Mouse (Mus musculus) forebrain, embryonic 11.5 days (tissue): ENCODE results near the gene Slc15a3. TPM values are rescaled to one million over a fixed set of nuclear protein-coding genes. Genes with fewer than 3 reads are reported as not detected.

Experiments used
- ATAC-seq: fragments of 200-750 bp; cut with Nextera tagmentation; replicated peaks from 2 replicates; pipeline ENCODE4 v1.8.0; 2017; ENCODE audit warnings: moderate TSS enrichment; ENCODE audit not compliant: low FRiP score
- DNase-seq: peaks from one replicate; pipeline ENCODE4 v3.0.0-alpha.2; 2017; ENCODE audit warnings: low spot score
- H3K27ac ChIP-seq: fragments of 300-500 bp; sonication (generic); 2 replicates; pipeline ENCODE4 v1.5.1; 2014; ENCODE audit warnings: low read depth, low read length
- H3K27me3 ChIP-seq: fragments of 300-500 bp; sonication (generic); 2 replicates; pipeline ENCODE4 v1.6.1; 2014; ENCODE audit warnings: mild to moderate bottlenecking, low read length, mixed read lengths; ENCODE audit not compliant: control insufficient read depth, insufficient read depth
- H3K36me3 ChIP-seq: fragments of 300-500 bp; sonication (generic); 2 replicates; pipeline ENCODE4 v1.6.1; 2014; ENCODE audit warnings: mild to moderate bottlenecking, low read length, moderate library complexity, mixed read lengths; ENCODE audit not compliant: control insufficient read depth, insufficient read depth
- H3K4me1 ChIP-seq: fragments of 300-500 bp; sonication (generic); replicated peaks from 2 replicates; pipeline ENCODE4 v1.6.1; 2014; ENCODE audit warnings: low read length, mixed read lengths; ENCODE audit not compliant: control insufficient read depth, insufficient read depth
- H3K4me2 ChIP-seq: fragments of 300-500 bp; sonication (generic); 2 replicates; pipeline ENCODE4 v1.6.1; 2014; ENCODE audit warnings: low read depth, mild to moderate bottlenecking, low read length, moderate library complexity, mixed read lengths; ENCODE audit not compliant: severe bottlenecking
- H3K4me3 ChIP-seq: fragments of 300-500 bp; sonication (generic); 2 replicates; pipeline ENCODE4 v1.5.1; 2014; ENCODE audit warnings: low read depth, low read length
- H3K9ac ChIP-seq: fragments of 300-500 bp; sonication (generic); 2 replicates; pipeline ENCODE4 v1.6.1; 2014; ENCODE audit warnings: low read length
- H3K9me3 ChIP-seq: fragments of 300-500 bp; sonication (generic); 2 replicates; pipeline ENCODE4 v1.6.1; 2016; ENCODE audit warnings: low read length, mixed read lengths; ENCODE audit not compliant: control insufficient read depth
- WGBS: fragments of 180-500 bp; shearing (Covaris S2); extraction: QIAGEN DNeasy Blood & Tissue Kit; methylation state at CpG from one replicate; pipeline ENCODE4 v1.1.7; 2014; 5-methylcytosine and 5-hydroxymethylcytosine counted together
- polyA plus RNA-seq: library from polyadenylated mRNA; unstranded; fragments of >200 nt; fragmentation: Nextera tagmentation; extraction: Ambion mirVana; gene quantifications from 2 replicates; pipeline ENCODE4 v1.2.1, GENCODE M21; 2014

Slc15a3 gene
- polyA plus RNA-seq, 1 experiment from 2014 or later = 0.19 TPM

- 13% methylated on average over 5 of the region's 5 CpGs for WGBS
- Histone ChIP-seq H3K36me3 (no peaks in the 10 kb centered on the region), H3K27ac (no peak overlapping the region), H3K4me2 (no peak overlapping the region), H3K9ac (no peak overlapping the region), H3K9me3 (no peaks in the 10 kb centered on the region), H3K27me3 (no peaks in the 10 kb centered on the region), H3K4me3 (no peak overlapping the region), H3K4me1 (no peaks in the 10 kb centered on the region)
- DNase-seq (peak; percentile 78), ATAC-seq (peak; percentile 67; the same call in 1 of the 2 replicates)
Measured at GRCm38 (mm10) chr19:10831424-10831823, 8.1 kb upstream of the Slc15a3 start.

DNA sequence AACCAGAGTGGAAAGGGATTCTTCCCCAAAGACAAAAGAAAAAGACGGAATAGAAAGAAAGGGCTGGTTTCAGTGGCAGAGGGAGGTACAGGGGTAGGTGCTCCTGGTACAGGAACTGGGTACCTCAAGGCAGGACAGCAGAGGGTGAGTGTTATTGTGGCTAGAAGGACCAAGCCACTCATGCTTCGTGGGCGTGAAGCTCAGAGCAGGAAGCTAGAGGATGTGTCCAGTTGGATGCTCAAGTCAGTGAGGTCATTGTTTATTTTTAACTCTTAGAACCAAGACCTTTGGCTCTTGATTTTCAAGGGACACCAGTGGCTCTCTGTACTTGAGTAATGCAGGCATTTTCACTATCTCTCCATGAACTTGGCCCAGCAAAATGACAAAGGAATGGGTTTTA lies 7.5 kb upstream of the Slc15a3 start:
- DNase-seq (no peak), ATAC-seq (no peak)
- no peaks in the 10 kb centered on the region for H3K36me3 ChIP-seq
- H3K4me3 ChIP-seq = no peak overlapping the region
- no peaks in the 10 kb centered on the region for H3K4me1 ChIP-seq
- H3K4me2 ChIP-seq = no peak overlapping the region
- no peaks in the 10 kb centered on the region for H3K27me3 ChIP-seq
- H3K27ac ChIP-seq = no peak overlapping the region
- no peaks in the 10 kb centered on the region for H3K9me3 ChIP-seq
- WGBS = 73% methylated on average over 3 of the region's 3 CpGs
- no peak overlapping the region for H3K9ac ChIP-seq

GRCm38 (mm10) chr19:10833611-10834010 lies 5.9 kb upstream of the Slc15a3 start:
- 80% methylated on average over 3 of the region's 3 CpGs for WGBS

DNA sequence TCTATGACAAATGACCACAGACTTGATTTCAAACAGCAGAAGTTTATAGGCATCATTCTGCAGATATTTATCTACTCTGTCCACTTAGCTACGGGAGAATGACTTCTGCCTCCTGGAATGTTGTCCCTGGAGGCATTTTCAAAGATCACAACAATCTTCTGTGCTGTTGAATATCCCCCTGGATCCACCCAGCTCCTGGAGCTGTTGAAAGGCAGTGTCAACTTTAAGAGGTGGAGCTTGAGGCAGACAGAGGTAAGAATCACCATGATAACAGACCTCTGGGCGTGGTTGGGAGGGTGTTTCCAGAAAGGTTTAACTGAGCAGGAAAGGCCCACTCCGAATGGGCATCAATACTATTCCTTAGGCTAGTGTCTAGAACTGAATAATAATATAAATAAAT lies 3.9 kb upstream of the Slc15a3 start:
- Histone ChIP-seq H3K27me3 (no peaks in the 10 kb centered on the region), H3K9me3 (no peaks in the 10 kb centered on the region), H3K4me2 (no peak overlapping the region), H3K36me3 (no peaks in the 10 kb centered on the region), H3K4me3 (no peak overlapping the region), H3K4me1 (no peaks in the 10 kb centered on the region), H3K9ac (no peak overlapping the region), H3K27ac (no peak overlapping the region)
- DNase-seq = no peak
- ATAC-seq = no peak
- WGBS = 68% methylated on average over 3 of the region's 3 CpGs

More at GRCm38 (mm10) chr19:10833611-10834010, 5.9 kb upstream of the Slc15a3 start:
- no peak overlapping the region for H3K27ac ChIP-seq
- H3K4me3 ChIP-seq = no peak overlapping the region
- H3K9me3 ChIP-seq = no peaks in the 10 kb centered on the region
- DNase-seq (no peak), ATAC-seq (no peak)
- no peaks in the 10 kb centered on the region for H3K36me3 ChIP-seq
- H3K4me2 ChIP-seq = no peak overlapping the region
- H3K4me1 ChIP-seq = no peaks in the 10 kb centered on the region
- H3K9ac ChIP-seq = no peak overlapping the region
- no peaks in the 10 kb centered on the region for H3K27me3 ChIP-seq

DNA sequence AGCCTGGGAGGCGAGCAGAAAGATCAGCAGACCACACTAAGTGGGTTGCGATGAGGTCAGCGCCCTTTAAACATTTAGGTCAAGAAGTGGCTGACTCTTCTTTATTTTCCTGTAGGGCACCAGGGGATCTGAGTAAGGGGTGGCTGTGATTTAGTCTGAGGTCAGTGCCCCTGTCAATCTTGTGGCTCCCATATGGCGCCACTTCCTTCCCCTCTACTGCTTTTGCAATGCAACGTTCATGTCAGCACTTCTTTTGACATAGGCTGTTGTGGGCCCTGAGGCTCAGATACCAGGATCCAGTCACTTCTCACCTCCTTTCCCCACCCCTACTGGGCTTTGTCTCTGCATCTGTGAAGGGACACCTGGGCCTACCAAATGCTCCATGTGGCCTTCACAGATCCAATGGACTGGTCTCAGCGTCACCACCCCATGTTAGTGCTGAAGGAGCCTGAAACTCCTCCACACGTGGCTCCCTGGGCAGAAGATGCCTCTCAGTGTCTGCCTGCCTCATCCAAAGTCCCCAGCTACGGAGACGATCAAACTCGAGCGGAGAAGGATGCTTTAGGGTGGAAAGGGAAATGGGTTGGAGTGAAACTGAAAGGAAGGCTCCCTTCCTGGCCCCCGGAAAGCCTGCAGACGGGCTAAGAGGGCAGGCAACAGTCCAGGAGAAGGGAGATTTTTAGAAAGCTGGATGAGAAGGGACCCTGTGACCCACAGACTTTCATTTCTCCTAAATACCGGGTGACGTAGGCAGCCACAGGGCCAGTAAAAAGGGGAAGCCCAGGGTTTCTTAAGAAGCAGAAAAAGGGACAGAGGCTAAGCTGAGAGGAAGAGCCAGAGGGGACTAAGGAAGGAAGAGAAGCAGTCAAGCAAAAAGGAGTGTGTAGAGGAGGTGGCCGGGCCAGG lies 2.4 kb downstream of the Slc15a3 start:
- no peak overlapping the region for H3K9ac ChIP-seq
- no peaks in the 10 kb centered on the region for H3K36me3 ChIP-seq
- no peaks in the 10 kb centered on the region for H3K9me3 ChIP-seq
- H3K4me2 ChIP-seq = no peak overlapping the region
- WGBS = 64% methylated on average over 16 of the region's 16 CpGs
- no peaks in the 10 kb centered on the region for H3K27me3 ChIP-seq
- ATAC-seq = no peak
- no peak overlapping the region for H3K27ac ChIP-seq
- no peaks in the 10 kb centered on the region for H3K4me1 ChIP-seq
- DNase-seq = no peak
- H3K4me3 ChIP-seq = no peak overlapping the region

DNA sequence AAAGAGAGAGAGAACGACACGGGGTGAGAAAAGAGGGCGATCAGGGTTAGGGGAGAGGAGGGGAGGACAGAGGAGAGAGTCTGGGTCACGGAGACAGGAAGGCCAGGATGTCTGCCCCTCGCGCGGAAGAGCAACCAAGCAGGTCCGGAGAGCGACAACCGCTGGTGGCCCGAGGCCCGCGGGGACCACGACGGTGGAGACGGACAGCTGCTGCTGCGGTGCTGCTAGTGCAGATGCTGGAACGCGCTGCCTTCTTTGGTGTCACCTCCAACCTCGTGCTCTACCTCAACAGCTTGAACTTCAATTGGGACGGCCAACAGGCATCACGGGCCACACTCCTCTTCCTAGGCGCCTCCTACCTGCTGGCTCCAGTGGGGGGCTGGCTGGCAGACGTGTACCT lies 3.4 kb downstream of the Slc15a3 start:
- Histone ChIP-seq H3K4me1 (no peaks in the 10 kb centered on the region), H3K4me2 (no peak overlapping the region), H3K9ac (no peak overlapping the region), H3K36me3 (no peaks in the 10 kb centered on the region), H3K4me3 (no peak overlapping the region), H3K27ac (no peak overlapping the region), H3K9me3 (no peaks in the 10 kb centered on the region), H3K27me3 (no peaks in the 10 kb centered on the region)
- WGBS = 64% methylated on average over 24 of the region's 24 CpGs
- ATAC-seq (no peak), DNase-seq (no peak)

DNA sequence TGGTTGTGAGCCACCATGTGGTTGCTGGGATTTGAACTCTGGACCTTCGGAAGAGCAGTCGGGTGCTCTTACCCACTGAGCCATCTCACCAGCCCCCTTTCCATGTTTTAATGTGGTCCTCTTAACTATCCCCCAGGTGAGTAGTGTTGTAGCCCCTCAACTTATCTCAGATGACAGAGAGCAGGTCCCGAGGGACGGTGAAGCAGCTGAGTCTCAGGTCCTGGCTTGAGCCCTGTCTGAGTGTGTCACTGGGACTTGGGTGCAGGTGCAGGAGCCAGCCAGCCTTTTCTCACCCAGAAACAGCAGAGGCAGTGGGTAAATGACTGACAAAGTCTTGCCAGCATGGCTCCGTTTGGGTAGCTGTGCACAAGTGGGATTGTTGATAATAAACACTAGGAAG lies 4.7 kb downstream of the Slc15a3 start:
- H3K27me3 ChIP-seq = no peaks in the 10 kb centered on the region
- H3K4me3 ChIP-seq = no peak overlapping the region
- no peak overlapping the region for H3K4me2 ChIP-seq
- no peaks in the 10 kb centered on the region for H3K9me3 ChIP-seq
- ATAC-seq (no peak), DNase-seq (no peak)
- H3K9ac ChIP-seq = no peak overlapping the region
- no peaks in the 10 kb centered on the region for H3K4me1 ChIP-seq
- H3K27ac ChIP-seq = no peak overlapping the region
- no peaks in the 10 kb centered on the region for H3K36me3 ChIP-seq
- WGBS = 91% methylated on average over 5 of the region's 5 CpGs

DNA sequence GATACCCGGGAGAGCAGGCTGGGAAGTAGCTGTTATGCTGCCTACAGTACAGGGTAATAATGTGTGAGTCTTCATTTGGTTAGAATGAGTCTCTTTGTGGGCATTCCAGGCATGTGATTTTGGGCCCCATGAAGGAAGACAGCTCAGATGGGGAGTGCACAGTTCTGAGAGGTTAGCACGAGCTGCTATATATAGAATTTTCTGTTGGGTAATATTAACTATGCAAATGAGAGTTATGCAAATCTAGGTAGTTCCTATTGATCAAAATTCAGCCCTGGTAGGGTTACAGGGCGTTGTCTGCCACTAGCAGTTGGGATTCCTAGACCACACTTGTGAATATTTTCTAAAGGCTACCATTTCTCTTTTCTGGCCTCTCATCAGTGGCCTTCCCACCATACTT lies 5.9 kb downstream of the Slc15a3 start:
- Histone ChIP-seq H3K9ac (no peak overlapping the region), H3K4me3 (no peak overlapping the region), H3K36me3 (no peaks in the 10 kb centered on the region), H3K27me3 (no peaks in the 10 kb centered on the region), H3K9me3 (no peaks in the 10 kb centered on the region), H3K27ac (no peak overlapping the region), H3K4me1 (no peaks in the 10 kb centered on the region), H3K4me2 (no peak overlapping the region)
- no peak for ATAC-seq
- 79% methylated on average over 3 of the region's 3 CpGs for WGBS
- no peak for DNase-seq

- Histone ChIP-seq H3K4me2 (no peak overlapping the region), H3K27me3 (no peaks in the 10 kb centered on the region), H3K9ac (no peak overlapping the region), H3K27ac (no peak overlapping the region), H3K36me3 (no peaks in the 10 kb centered on the region), H3K9me3 (no peaks in the 10 kb centered on the region), H3K4me1 (no peaks in the 10 kb centered on the region), H3K4me3 (no peak overlapping the region)
- 81% methylated on average over 7 of the region's 7 CpGs for WGBS
- DNase-seq = no peak
- no peak for ATAC-seq
Measured at GRCm38 (mm10) chr19:10846150-10846549, 6.6 kb downstream of the Slc15a3 start.
